Mouse (Mus musculus) MEL (cell line): ENCODE measurements around the gene Lsamp. TPM values are rescaled to one million over a fixed set of nuclear protein-coding genes. Genes with fewer than 3 reads are reported as not detected.
"Not testable (repeated sequence)": the region's sequence is repeated elsewhere in the genome, so short reads cannot be mapped to it uniquely, and the experiment has no call there.

ENCODE experiments used
- DNase-seq: peaks from one replicate; pipeline ENCODE4 v3.0.0; 2011; ENCODE audit warnings: low read depth, low spot score
- H3K27ac ChIP-seq: 2 replicates; pipeline ENCODE4 v1.5.1; 2012; ENCODE audit warnings: low read depth, mild to moderate bottlenecking, control low read depth, low read length, moderate library complexity; ENCODE audit not compliant: control insufficient read depth
- H3K27me3 ChIP-seq, 2 experiments: fragments of 150-350 bp in 1 of 2; sonication (generic) in 1 of 2; 2 replicates each; pipeline ENCODE4 v1.6.1; 2012; ENCODE audit warnings: low read length in 2 of 2, mild to moderate bottlenecking in 2 of 2, improper control_type of control experiment in 1 of 2, moderate library complexity in 1 of 2; ENCODE audit not compliant: insufficient read depth in 2 of 2, control insufficient read depth in 1 of 2
- H3K36me3 ChIP-seq, 2 experiments: 2 replicates each; pipeline ENCODE4 v1.6.1; 2012 to 2014; ENCODE audit warnings: low read length in 2 of 2, improper control_type of control experiment in 1 of 2, inconsistent platforms in 1 of 2, mild to moderate bottlenecking in 1 of 2; ENCODE audit not compliant: insufficient read depth in 2 of 2, control insufficient read depth in 1 of 2
- H3K4me1 ChIP-seq, 2 experiments: fragments of 150-350 bp in 1 of 2; sonication (generic) in 1 of 2; 2 replicates each; pipeline ENCODE4 v1.6.1; 2012; ENCODE audit warnings: low read length in 2 of 2, improper control_type of control experiment in 1 of 2, mild to moderate bottlenecking in 1 of 2; ENCODE audit not compliant: insufficient read depth in 2 of 2, control insufficient read depth in 1 of 2
- H3K4me3 ChIP-seq, 2 experiments: fragments of 150-350 bp in 1 of 2; sonication (generic) in 1 of 2; 2 replicates each; pipeline ENCODE4 v1.5.1; 2012; ENCODE audit warnings: low read depth in 2 of 2, low read length in 2 of 2, mild to moderate bottlenecking in 2 of 2, moderate library complexity in 2 of 2, control low read depth in 1 of 2, improper control_type of control experiment in 1 of 2; ENCODE audit not compliant: control insufficient read depth in 1 of 2, insufficient read depth in 1 of 2
- H3K79me2 ChIP-seq: 2 replicates; pipeline ENCODE4 v1.6.1; 2012; ENCODE audit warnings: mild to moderate bottlenecking, low read length, moderate library complexity; ENCODE audit not compliant: control insufficient read depth, poor library complexity, insufficient read depth
- H3K9ac ChIP-seq: 2 replicates; pipeline ENCODE4 v1.6.1; 2012; ENCODE audit warnings: low read depth, mild to moderate bottlenecking, control low read depth, low read length, moderate library complexity; ENCODE audit not compliant: control insufficient read depth, poor library complexity, severe bottlenecking
- H3K9me3 ChIP-seq: fragments of 150-350 bp; sonication (generic); replicated peaks from 2 replicates; pipeline ENCODE4 v1.6.1; 2012; ENCODE audit warnings: mild to moderate bottlenecking, low read length, improper control_type of control experiment, moderate library complexity; ENCODE audit not compliant: insufficient read depth
- CTCF ChIP-seq, 3 experiments: IDR thresholded peaks in 2 of 3; conservative IDR thresholded peaks in 1 of 3; 2 replicates each; pipeline ENCODE4 v1.5.1; 2011 to 2012; ENCODE audit warnings: low read length in 3 of 3, low read depth in 2 of 3, mild to moderate bottlenecking in 2 of 3, improper control_type of control experiment in 1 of 3, inconsistent platforms in 1 of 3, mixed read lengths in 1 of 3, moderate library complexity in 1 of 3; ENCODE audit not compliant: control insufficient read depth in 1 of 3, insufficient read depth in 1 of 3, poor library complexity in 1 of 3, severe bottlenecking in 1 of 3
- ELF1 ChIP-seq: IDR thresholded peaks from 2 replicates; pipeline ENCODE4 v1.6.1; 2014; ENCODE audit warnings: low read depth, mild to moderate bottlenecking, inconsistent platforms, low read length, improper control_type of control experiment, moderate library complexity
- EP300 ChIP-seq, 2 experiments: IDR thresholded peaks; 2 replicates each; pipeline ENCODE4 v1.6.1; 2011; ENCODE audit warnings: improper control_type of control experiment in 2 of 2, low read length in 2 of 2, low read depth in 1 of 2, mild to moderate bottlenecking in 1 of 2
- ETS1 ChIP-seq: IDR thresholded peaks from 2 replicates; pipeline ENCODE4 v1.6.1; 2012; ENCODE audit warnings: low read depth, mild to moderate bottlenecking, inconsistent platforms, low read length, improper control_type of control experiment, moderate library complexity
- GATA1 ChIP-seq: IDR thresholded peaks from 2 replicates; pipeline ENCODE4 v1.6.1; 2011; ENCODE audit warnings: low read depth, low read length, improper control_type of control experiment
- MAFK ChIP-seq: IDR thresholded peaks from 2 replicates; pipeline ENCODE4 v1.6.1; 2011; ENCODE audit warnings: low read depth, mild to moderate bottlenecking, low read length, improper control_type of control experiment, borderline replicate concordance
- MAZ ChIP-seq: IDR thresholded peaks from 2 replicates; pipeline ENCODE4 v1.6.1; 2012; ENCODE audit warnings: low read depth, mild to moderate bottlenecking, inconsistent platforms, low read length, improper control_type of control experiment
- MYC ChIP-seq: IDR thresholded peaks from 2 replicates; pipeline ENCODE4 v1.6.1; 2011; ENCODE audit warnings: low read depth, mild to moderate bottlenecking, low read length, improper control_type of control experiment, moderate library complexity
- NELFE ChIP-seq: IDR thresholded peaks from 2 replicates; pipeline ENCODE4 v1.6.1; 2011; ENCODE audit warnings: low read depth, low read length, improper control_type of control experiment
- NRF1 ChIP-seq: IDR thresholded peaks from 2 replicates; pipeline ENCODE4 v1.6.1; 2014; ENCODE audit warnings: low read depth, mild to moderate bottlenecking, inconsistent platforms, low read length, improper control_type of control experiment, moderate library complexity; ENCODE audit not compliant: poor library complexity, insufficient read depth, severe bottlenecking
- POLR2AphosphoS5 ChIP-seq: IDR thresholded peaks from 2 replicates; pipeline ENCODE4 v1.6.1; 2012; ENCODE audit warnings: low read depth, borderline replicate concordance, mild to moderate bottlenecking, inconsistent platforms, low read length, moderate library complexity, mixed read lengths
- RAD21 ChIP-seq: IDR thresholded peaks from 2 replicates; pipeline ENCODE4 v1.6.1; 2011; ENCODE audit warnings: mild to moderate bottlenecking, low read depth, low read length, improper control_type of control experiment
- RCOR1 ChIP-seq: IDR thresholded peaks from 2 replicates; pipeline ENCODE4 v1.6.1; 2012; ENCODE audit warnings: low read depth, mild to moderate bottlenecking, inconsistent platforms, low read length, improper control_type of control experiment
- SMC3 ChIP-seq: IDR thresholded peaks from 2 replicates; pipeline ENCODE4 v1.6.1; 2011; ENCODE audit warnings: low read depth, low read length, improper control_type of control experiment
- TAL1 ChIP-seq: IDR thresholded peaks from 2 replicates; pipeline ENCODE4 v1.6.1; 2012; ENCODE audit warnings: mild to moderate bottlenecking, inconsistent platforms, low read length, moderate library complexity, mixed read lengths
- ZC3H11A ChIP-seq: IDR thresholded peaks from 2 replicates; pipeline ENCODE4 v1.6.1; 2012; ENCODE audit warnings: low read depth, mild to moderate bottlenecking, inconsistent platforms, low read length, improper control_type of control experiment
- polyA plus RNA-seq, 2 experiments: library from polyadenylated mRNA; stranded (reverse) in 1 of 2; unstranded in 1 of 2; fragments of >175 nt in 1 of 2; fragments of >200 nt in 1 of 2; gene quantifications; 2 replicates each; pipeline versions ENCODE4 v1.2.1 to v1.2.4; 2012; ENCODE audit warnings: low replicate concordance in 2 of 2, low read depth in 1 of 2; ENCODE audit not compliant: insufficient read length in 2 of 2, insufficient read depth in 1 of 2, missing spikeins in 1 of 2
- total RNA-seq: library from RNA; depleted of rRNA; stranded (reverse); fragments of 300-350 nt; gene quantifications from 2 replicates; pipeline ENCODE4 v1.2.3, GENCODE M21; 2012

Lsamp gene
- total and polyA plus RNA-seq, 3 experiments = 0.42 TPM; not detected in 2

DNA sequence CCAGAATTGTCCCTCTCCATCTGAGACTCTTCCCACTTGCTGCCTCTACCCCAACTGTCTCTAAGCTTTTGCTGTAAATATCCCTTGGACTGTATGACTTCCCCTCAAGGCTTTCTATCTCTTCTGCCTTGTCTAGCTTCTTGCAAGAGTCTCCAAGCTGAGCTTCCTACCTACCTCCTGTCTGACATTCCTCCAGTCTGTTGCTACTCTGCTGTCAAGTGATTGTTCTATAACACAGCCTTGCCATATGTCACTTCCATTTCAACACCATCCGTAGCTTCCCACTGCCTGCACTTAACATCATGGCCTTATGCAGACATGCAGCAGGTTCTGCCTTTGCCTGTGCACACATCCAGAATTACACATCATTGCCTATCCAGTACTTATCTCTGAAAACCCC lies 2012.8 kb downstream of the Lsamp start:
- no peak for DNase-seq
- Histone ChIP-seq H3K9me3 (no peaks in the 10 kb centered on the region), H3K27ac (no peak overlapping the region), H3K4me1 (no peaks in the 10 kb centered on the region), H3K9ac (no peak overlapping the region), H3K36me3 (no peaks in the 10 kb centered on the region), H3K4me3 (no peak overlapping the region), H3K79me2 (no peaks in the 10 kb centered on the region), H3K27me3 (no peaks in the 10 kb centered on the region)
- no peak for TF ChIP-seq TAL1
- TF ChIP-seq NRF1 = no peak
- TF ChIP-seq EP300 (IDR thresholded peaks at IDR 0.05; ENCODE audit: low read depth in 1 of 2, low read length in 2 of 2) = no peak
- no peak for TF ChIP-seq GATA1
- TF ChIP-seq ELF1 = no peak
- no peak for TF ChIP-seq CTCF (IDR thresholded peaks at IDR 0.05 in 2 of 3, conservative IDR thresholded peaks at IDR 0.05 in 1 of 3; ENCODE audit: control insufficient read depth in 1 of 3, insufficient read depth in 1 of 3, low read depth in 2 of 3, low read length in 3 of 3, poor library complexity in 1 of 3, severe bottlenecking in 1 of 3)
- no peak for TF ChIP-seq RCOR1
- no peak for TF ChIP-seq RAD21
- no peak for TF ChIP-seq MYC

DNA sequence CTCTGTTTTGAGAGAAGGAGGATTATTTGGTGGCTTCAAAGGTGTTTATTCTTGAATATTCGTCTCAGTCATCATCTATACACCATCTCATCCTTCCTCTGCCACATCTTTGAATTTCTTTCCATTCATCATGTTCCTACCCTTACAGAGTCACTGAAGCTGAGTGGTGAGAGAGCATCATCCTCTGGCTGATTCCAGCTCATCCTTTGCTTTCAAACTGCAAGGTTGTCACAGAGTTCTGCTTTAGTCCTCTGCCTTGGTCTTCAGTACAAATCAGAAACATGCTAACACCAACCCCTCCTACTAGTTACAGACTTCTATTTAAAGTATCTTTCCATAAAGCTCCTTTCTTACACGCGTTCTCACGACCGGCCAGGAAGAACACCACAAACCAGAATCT lies 2018.8 kb downstream of the Lsamp start:
- H3K36me3 ChIP-seq = no peaks in the 10 kb centered on the region
- no peaks in the 10 kb centered on the region for H3K79me2 ChIP-seq
- H3K4me3 ChIP-seq = no peak overlapping the region
- no peak overlapping the region for H3K27ac ChIP-seq
- no peak for DNase-seq
- H3K9ac ChIP-seq = no peak overlapping the region
- H3K9me3 ChIP-seq = no peaks in the 10 kb centered on the region
- no peaks in the 10 kb centered on the region for H3K4me1 ChIP-seq
- no peaks in the 10 kb centered on the region for H3K27me3 ChIP-seq
- no peak for TF ChIP-seq POLR2AphosphoS5
- TF ChIP-seq SMC3 = no peak
- TF ChIP-seq ETS1 = no peak
- TF ChIP-seq CTCF (IDR thresholded peaks at IDR 0.05 in 2 of 3, conservative IDR thresholded peaks at IDR 0.05 in 1 of 3; ENCODE audit: control insufficient read depth in 1 of 3, insufficient read depth in 1 of 3, low read depth in 2 of 3, low read length in 3 of 3, poor library complexity in 1 of 3, severe bottlenecking in 1 of 3) = no peak
- TF ChIP-seq ZC3H11A = no peak
- TF ChIP-seq MAZ = no peak
- no peak for TF ChIP-seq NELFE
- no peak for TF ChIP-seq MAFK

DNA sequence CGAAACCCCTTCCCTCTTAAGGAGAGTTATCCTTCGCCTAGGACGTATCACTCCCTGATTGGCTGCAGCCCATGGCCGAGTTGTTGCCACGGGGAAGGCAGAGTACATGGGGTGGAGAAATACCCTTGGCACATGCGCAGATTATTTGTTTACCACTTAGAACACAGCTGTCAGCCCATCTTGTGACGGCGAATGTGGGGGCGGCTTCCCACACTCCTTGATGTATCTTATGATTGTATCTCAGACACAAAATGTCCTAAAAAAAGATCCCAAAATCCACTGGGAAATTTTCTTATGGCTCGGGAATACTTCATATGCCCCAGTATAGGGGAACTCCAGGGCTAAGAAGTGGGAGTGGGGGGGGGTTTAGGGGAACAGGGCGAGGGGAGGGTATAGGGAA lies 2019.3 kb downstream of the Lsamp start:
- H3K27me3 ChIP-seq, H3K79me2 ChIP-seq, H3K4me3 ChIP-seq, DNase-seq, H3K27ac ChIP-seq, H3K9ac ChIP-seq, H3K36me3 ChIP-seq, H3K9me3 ChIP-seq, H3K4me1 ChIP-seq: not testable (repeated sequence)
